Mouse (Mus musculus) lung, adult 2 months (tissue): ENCODE data around the gene Slc52a3.

Experiments used
- CTCF ChIP-seq: fragments of 200-500 bp; IDR thresholded peaks from 2 replicates; pipeline ENCODE4 v1.5.1; 2011; ENCODE audit warnings: mild to moderate bottlenecking, low read length, control low read depth; ENCODE audit not compliant: insufficient read depth
- POLR2A ChIP-seq: fragments of 200-500 bp; IDR thresholded peaks from 2 replicates; pipeline ENCODE4 v1.6.1; 2011; ENCODE audit warnings: low read depth, mild to moderate bottlenecking, control low read depth, low read length, borderline replicate concordance; ENCODE audit errors: extremely low read depth

DNA sequence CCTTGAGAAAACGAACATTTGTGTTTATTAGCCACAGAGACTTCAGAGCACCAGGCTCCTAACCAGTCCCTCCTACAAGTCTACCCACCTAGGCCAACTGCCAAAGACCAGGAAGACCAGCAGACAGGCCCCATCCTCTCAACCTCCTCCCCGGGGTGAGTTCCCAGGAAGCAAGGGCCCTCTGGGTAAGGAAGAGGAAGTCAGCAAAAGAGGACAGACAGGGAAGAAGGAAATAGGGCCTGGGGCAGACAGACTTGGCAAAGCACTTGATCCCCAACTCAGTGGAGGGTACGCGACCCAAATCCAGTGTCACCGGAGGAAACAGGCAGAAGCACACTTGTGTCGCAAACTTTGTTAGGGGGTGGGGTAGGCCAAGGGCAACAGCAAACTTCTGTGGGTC is 26.9 kb upstream of the Slc52a3 start:
- TF ChIP-seq CTCF (no peak), POLR2A (no peak)
